Mouse (Mus musculus): ENCODE results near the gene Cfb. TPM values are rescaled to one million over a fixed set of nuclear protein-coding genes. Genes with fewer than 3 reads are reported as not detected.
"Not testable (repeated sequence)": the region's sequence is repeated elsewhere in the genome, so short reads cannot be mapped to it uniquely, and the experiment has no call there.

Cfb gene
- total RNA-seq, 2 experiments from 2014 or later = not detected

DNA sequence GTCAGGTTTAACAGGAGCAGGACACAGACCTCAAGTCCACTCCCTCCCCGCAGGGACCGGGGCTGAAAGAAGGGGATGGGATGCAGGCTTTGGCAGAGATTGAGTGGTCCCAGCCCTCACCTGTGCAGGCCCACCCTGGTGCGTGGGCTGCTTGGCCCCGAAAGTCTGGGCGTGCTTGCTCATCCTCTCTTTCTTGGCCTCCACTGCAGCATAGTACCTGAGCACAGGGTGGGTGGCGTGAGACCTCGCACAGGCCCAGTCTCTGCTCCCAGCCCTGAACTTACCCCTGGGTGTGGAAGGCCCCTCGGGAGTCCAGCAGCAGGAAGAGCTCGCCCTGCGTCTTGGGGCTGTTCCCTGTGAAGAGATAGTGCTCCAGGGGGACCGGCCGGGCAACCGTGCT is 17.4 kb downstream of the Cfb start:
- no peak for ATAC-seq (replicated peaks; ENCODE audit: low FRiP score, low TSS enrichment, poor library complexity, severe bottlenecking)

DNA sequence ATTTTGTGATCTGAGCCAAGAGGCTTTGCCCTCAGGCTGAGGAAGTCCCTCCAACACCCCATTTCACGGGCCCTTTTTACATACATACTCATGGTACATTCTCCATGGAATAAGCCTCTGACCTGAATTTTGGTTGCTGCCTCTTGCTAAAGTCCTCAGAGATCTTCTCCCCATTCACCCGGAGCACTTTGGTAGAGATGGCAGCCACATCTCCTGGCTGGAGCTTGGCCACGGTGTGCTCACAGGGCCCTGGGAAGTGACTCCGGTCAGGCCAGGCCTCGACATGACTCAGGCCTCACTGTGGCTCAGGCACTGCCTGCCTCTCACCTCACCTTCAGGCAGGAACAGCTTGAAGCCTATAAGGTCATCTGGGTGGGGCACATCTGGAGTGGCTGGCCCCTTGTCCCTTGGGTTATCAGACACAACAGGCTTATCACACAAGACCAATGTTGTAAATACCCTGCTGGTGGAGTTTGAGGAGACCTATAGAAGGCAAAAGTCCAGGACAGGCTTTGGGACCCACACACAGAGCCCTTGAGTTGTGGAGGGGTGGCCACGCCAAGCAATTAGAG is 21.5 kb downstream of the Cfb start:
- no peak for ATAC-seq (replicated peaks; ENCODE audit: low FRiP score, low TSS enrichment, poor library complexity, severe bottlenecking)

DNA sequence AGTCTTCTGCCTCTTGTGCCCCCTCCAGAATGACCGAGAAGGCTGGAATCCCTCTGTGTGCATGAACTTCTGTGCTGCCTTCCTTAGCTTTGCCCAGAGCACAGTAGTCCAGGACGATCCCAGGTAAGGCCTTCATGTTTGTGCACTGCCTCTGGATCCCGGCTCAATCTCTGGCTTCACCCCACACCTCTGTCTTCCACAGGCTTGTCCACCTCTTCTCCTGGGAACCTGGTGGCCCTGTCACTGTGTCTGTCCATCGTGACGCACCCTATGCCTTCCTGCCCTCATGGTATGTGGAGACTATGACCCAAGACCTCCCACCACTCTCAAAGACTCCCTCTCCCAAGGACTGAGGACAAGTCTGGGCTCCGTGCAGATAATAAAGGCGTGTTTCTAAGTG is 23.5 kb downstream of the Cfb start:
- no peak for ATAC-seq (replicated peaks; ENCODE audit: low FRiP score, low TSS enrichment, poor library complexity, severe bottlenecking)

DNA sequence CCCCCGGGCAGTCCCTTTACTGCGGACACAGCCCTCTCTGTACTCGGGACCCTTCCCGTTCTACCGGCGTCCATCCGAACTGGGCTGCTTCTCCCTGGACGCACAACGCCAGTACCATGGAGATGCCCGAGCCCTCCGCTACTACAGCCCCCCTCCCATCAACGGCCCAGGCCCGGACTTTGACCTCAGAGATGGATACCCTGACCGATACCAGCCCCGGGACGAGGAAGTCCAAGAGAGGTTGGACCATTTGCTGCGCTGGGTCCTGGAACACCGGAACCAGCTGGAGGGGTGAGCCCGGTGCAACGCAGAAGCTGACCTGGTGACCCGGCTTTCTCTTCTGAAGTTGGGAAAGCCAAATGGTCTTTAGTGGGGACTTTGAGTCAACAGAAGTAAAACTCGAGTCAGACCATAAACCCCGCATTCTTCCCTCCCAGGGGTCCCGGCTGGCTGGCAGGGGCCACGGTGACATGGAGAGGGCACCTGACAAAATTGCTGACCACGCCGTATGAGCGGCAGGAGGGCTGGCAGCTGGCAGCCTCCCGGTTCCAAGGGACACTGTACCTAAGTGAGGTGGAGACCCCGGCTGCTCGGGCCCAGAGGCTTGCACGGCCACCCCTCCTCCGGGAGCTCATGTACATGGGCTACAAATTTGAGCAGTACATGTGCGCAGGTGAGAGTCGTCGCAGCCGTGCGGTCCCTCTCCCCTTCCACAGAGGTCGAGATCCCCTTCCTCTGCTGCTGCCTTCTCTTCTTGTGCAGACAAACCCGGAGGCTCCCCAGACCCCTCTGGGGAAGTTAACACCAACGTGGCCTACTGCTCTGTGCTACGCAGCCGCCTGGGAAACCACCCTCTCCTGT is 24.6 kb downstream of the Cfb start:
- ATAC-seq (replicated peaks; ENCODE audit: low FRiP score, low TSS enrichment, poor library complexity, severe bottlenecking) = no peak

DNA sequence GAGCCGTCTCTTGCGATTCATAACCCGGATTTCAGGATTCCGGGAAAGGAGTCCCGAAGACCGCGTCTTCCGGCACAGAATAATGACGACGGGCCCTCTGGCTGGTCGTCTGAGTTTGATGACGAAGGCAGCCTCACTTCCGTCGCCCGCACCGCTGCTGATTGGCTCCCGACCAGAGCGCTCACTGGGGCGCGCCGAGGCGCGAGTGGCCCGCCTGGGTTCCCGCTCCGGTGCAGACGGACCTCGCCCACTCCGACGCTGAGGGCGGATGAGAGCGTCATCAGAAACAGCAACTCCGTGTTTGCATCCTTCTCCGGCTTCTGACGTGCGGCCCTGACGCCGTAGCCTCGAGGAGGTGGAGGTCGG is 25.5 kb downstream of the Cfb start, which contains the start of the genes Stk19 and Dxo:
Gene Stk19 (minus strand): TSS at position 90 of the 366 bp plus-strand sequence.
Gene Dxo (plus strand): TSS at position 164 of the 366 bp plus-strand sequence.
- ATAC-seq (replicated peaks; ENCODE audit: low FRiP score, low TSS enrichment, poor library complexity, severe bottlenecking) = peak; percentile 96

DNA sequence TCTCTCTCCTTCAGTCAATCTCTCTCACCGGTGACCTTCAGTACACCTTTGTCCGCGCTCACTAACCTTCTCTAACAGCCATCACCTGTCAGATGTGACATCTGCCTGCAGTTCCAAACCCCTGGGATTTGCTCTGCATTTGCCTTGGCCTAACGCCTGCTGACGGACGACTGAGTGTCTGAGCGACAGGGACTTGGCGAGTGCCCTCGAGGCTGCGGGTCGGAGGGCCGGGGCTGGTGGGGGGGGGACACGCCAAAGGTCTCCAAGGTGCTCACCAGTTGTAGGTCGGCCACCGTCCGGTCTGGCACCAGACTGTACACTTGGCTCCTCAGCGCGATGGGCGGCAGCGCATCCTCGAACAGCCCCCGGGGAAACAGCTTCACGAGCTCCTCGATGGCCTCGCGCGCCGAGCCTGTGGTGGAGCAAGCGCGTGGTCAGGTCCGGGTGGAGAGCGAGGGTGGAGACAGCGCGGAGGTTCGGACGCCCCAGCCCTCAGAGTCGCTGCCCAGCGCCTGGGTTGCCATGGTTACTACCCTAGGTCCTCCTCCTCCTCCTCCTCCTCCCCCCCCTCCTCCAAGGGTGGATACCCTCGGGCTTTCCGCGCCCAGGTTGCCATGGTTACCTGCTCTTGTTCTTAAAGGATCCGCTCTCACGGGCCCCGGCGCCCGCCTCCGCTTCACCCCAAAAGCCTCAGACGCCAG is 26.0 kb downstream of the Cfb start:
- ATAC-seq (replicated peaks; ENCODE audit: low FRiP score, low TSS enrichment, poor library complexity, severe bottlenecking) = peak; percentile 60

DNA sequence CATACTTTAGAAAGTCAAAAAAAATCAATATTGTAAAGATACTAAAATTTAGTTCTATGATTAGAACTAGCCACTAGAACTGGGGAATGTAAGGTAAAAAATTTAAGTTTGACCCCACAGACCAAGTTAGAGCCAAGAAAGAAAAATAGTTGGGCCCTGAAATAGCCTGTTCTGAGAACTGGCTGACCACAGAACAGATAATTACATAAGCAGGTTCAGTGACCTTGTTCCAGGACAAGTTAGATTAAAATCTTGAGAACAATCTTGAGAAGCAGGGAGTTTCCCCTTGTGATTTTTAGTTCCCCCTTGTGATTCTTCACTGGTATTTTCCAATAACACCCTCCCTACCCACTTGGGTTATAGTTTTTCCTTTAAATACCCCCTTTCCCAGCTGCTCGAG is 31.5 kb downstream of the Cfb start:
- not testable (repeated sequence) for ATAC-seq (replicated peaks; ENCODE audit: low FRiP score, low TSS enrichment, poor library complexity, severe bottlenecking)

DNA sequence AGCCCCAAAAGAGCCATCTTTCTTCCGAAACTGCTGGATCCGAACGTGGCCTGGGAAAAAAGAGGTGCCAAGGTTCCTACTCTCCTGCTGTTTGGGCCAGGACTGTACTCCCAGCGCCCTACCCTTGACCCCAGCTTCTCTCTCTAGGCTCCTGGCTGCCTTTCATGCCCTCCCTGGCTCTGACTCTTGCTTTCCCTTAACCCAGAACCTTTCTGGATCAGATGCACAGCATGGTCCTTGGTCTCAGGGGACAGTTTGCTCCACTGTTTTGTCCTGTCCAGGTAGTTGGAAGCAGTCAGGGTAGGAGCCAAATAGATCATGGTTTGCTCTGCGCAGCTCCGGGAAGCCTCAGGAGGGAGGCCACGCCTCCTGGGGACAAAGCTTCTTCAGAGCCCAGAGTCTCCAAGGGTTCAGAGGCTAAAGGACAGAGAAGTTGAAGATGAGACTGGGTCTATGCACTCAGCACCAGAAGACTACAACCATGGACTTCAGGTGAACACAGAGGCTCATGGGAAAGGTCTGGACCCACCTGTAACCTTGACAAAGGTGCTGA is 47.4 kb downstream of the Cfb start:
- ATAC-seq (replicated peaks; ENCODE audit: low FRiP score, low TSS enrichment, poor library complexity, severe bottlenecking) = no peak

DNA sequence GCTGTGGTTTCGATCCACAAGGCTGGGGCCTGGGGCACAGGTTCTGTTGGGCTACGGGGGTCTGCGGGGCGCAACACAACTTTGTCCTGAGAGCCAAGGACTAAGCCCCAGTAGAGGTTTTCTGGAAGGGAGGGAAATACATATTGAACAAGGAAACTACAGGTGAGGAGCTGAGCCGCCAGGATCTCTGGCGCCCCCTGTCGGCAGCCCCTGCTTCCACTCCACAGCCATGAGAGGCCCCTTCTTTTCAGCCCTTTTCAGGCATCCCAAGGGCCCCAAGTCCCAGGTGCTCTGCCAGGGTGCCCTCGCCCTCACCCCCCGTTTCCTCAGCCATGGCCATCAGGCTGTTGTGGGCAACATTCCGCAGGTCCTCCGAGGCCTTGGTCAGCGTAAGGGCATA is 48.6 kb downstream of the Cfb start:
- ATAC-seq (replicated peaks; ENCODE audit: low FRiP score, low TSS enrichment, poor library complexity, severe bottlenecking) = not testable (repeated sequence)

DNA sequence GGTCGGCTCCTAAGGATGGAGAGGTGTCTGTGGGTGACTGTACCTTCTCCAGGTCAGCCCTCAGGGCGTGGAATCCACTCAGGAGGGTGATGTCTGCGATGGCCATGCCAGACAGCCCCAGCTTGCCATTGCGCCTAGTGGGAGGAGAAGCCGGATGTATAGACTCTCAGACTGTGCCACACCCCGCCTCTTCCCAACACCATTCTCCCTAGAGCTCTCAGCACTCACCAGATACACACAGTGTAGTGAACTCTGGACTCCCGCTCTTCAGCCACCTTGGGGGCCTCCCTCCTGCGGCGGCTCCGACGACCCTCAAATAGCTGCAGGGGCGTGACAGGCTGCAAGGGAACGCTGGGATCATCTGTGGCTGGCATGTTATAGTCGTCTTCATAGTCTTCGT is 51.0 kb downstream of the Cfb start:
- no peak for ATAC-seq (replicated peaks; ENCODE audit: low FRiP score, low TSS enrichment, poor library complexity, severe bottlenecking)

DNA sequence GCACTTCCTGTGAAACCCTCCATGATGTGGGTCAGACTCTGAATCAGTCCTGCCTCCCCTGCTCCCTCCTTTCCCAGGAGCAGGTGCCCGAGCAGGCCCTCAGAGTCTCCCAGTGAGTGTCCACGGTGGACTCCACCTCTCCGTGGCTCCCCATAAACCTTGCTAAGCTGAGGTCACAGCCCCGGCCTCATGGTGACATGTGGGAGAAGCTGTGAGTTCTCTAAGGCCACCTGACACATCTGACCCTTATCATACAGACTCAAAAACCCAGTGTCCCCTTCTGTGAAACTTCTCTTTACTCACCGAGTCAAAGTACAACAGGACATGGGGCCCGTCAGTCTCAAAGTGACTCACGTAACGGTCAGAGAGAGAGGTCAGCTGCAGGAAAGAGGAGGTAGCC is 51.5 kb downstream of the Cfb start:
- not testable (repeated sequence) for ATAC-seq (replicated peaks; ENCODE audit: low FRiP score, low TSS enrichment, poor library complexity, severe bottlenecking)

DNA sequence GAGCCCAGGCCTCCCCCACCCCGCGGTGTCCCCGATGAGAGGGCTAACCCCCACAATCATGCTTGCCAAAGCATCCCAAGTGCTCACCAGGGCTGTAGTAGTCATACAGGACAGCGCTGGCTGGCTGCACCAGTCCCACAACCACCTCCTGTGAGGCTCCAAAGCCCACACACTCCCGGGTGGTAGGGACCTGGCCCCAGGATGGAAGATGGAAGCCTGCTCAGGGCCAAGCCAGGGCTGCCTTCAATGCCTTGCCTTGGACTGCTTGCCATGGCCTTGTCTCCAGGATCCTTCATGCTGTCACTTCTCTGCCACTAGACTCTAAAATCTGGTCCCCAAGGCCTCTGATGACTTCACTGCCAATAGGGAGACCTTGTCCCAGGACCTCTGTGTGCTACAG is 51.9 kb downstream of the Cfb start:
- ATAC-seq (replicated peaks; ENCODE audit: low FRiP score, low TSS enrichment, poor library complexity, severe bottlenecking) = not testable (repeated sequence)

DNA sequence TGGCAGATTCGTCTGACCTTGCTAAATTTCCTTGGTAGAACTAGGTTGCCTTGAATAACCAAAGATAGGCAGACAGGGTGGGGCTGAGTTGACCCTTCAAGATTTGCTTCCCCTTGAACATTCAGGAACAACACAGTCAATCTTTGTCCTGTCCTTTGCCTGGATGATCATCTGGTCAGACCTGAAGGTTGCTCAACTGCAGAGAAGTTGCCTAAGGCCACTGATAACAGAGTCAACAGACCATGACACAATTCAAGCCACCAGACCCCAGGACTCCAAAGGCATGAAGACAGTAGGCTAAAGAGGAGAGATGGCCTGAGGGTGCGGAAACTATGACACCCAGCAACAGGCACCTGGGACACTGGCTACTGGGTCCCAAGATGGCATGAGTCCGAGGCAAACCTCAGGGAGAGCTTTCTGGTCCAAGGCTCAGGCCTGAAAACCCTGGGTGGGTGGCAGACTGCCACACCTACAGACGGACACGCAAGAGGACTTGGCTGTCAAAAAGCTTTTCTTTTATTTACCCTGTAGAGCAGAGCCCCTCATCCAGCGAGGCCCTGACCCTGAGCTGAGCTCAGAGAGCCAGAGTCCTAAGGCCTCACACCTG is 53.6 kb downstream of the Cfb start:
- ATAC-seq (replicated peaks; ENCODE audit: low FRiP score, low TSS enrichment, poor library complexity, severe bottlenecking) = no peak

DNA sequence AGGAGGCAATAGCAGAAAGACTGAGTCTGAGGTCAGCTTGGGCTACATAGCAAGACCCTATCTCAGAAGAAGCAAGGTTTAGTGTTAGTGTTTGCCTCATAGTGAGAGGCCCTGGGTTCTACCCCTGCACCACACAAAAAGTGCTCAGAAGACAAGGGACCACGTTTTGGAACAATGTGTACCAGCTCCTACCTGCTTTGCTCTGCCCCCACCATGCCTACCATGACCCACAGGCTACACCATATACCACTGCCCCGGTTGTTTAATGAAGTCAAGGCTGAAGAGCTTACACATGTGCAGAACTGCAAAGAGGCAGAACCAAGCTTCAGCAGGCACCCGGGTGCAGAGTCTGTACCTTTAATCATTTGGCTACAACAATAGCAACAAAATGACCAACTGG is 55.1 kb downstream of the Cfb start:
- no peak for ATAC-seq (replicated peaks; ENCODE audit: low FRiP score, low TSS enrichment, poor library complexity, severe bottlenecking)

Other genes starting within 250 kb of the Cfb start
Only the 30 nearest of the 36 such genes appear.
- gene Fkbpl, start 217.8 kb downstream of the Cfb start, total RNA-seq (2014; fragmentation: Nextera tagmentation) = 5.5 TPM in 2 replicates
- gene Fkbpl, start 217.8 kb downstream of the Cfb start, total RNA-seq (2017) = 14.7 and 26.2 TPM in 2 replicates
- gene Atf6b, start 215.4 kb downstream of the Cfb start, total RNA-seq (2014; fragmentation: Nextera tagmentation) = 20.6 and 31.3 TPM in 2 replicates
- gene Atf6b, start 215.4 kb downstream of the Cfb start, total RNA-seq (2017) = 8.7 and 11.5 TPM in 2 replicates
- not detected in 2 replicates for gene Tnxb, start 192.0 kb downstream of the Cfb start, total RNA-seq (2014; fragmentation: Nextera tagmentation)
- not detected in 2 replicates for gene Tnxb, start 192.0 kb downstream of the Cfb start, total RNA-seq (2017)
- gene C4b, start 118.6 kb downstream of the Cfb start, total RNA-seq (2014; fragmentation: Nextera tagmentation) = not detected in 2 replicates
- not detected in 2 replicates for gene C4b, start 118.6 kb downstream of the Cfb start, total RNA-seq (2017)
- not detected in 2 replicates for gene Cyp21a1, start 58.0 kb downstream of the Cfb start, total RNA-seq (2014; fragmentation: Nextera tagmentation)
- not detected in 2 replicates for gene Cyp21a1, start 58.0 kb downstream of the Cfb start, total RNA-seq (2017)
- gene Stk19, start 25.6 kb downstream of the Cfb start, total RNA-seq (2014; fragmentation: Nextera tagmentation) = 26.8 and 48.2 TPM in 2 replicates
- gene Stk19, start 25.6 kb downstream of the Cfb start, total RNA-seq (2017) = 14.8 and 30.6 TPM in 2 replicates
- gene Dxo, start 25.5 kb downstream of the Cfb start, total RNA-seq (2014; fragmentation: Nextera tagmentation) = 60.8 and 63.4 TPM in 2 replicates
- gene Dxo, start 25.5 kb downstream of the Cfb start, total RNA-seq (2017) = 24.4 and 28.1 TPM in 2 replicates
- 57.6 and 64.6 TPM in 2 replicates for gene Skiv2l, start 12.3 kb downstream of the Cfb start, total RNA-seq (2014; fragmentation: Nextera tagmentation)
- 21.0 and 24.2 TPM in 2 replicates for gene Skiv2l, start 12.3 kb downstream of the Cfb start, total RNA-seq (2017)
- gene Nelfe, start 12.1 kb downstream of the Cfb start, total RNA-seq (2014; fragmentation: Nextera tagmentation) = 59.5 and 64.1 TPM in 2 replicates
- 21.0 and 29.6 TPM in 2 replicates for gene Nelfe, start 12.1 kb downstream of the Cfb start, total RNA-seq (2017)
- 8.0 and 9.4 TPM in 2 replicates for gene Zbtb12, start 17.0 kb upstream of the Cfb start, total RNA-seq (2014; fragmentation: Nextera tagmentation)
- gene Zbtb12, start 17.0 kb upstream of the Cfb start, total RNA-seq (2017) = 4.7 and 10.1 TPM in 2 replicates
- not detected in 2 replicates for gene Gm20547, start 19.5 kb upstream of the Cfb start, total RNA-seq (2014; fragmentation: Nextera tagmentation)
- gene Gm20547, start 19.5 kb upstream of the Cfb start, total RNA-seq (2017) = not detected in 2 replicates
- 8.6 TPM in 1 of 2 replicates, not detected in the other for gene C2, start 35.7 kb upstream of the Cfb start, total RNA-seq (2014; fragmentation: Nextera tagmentation)
- gene C2, start 35.7 kb upstream of the Cfb start, total RNA-seq (2017) = 5.7 and 7.4 TPM in 2 replicates
- gene Ehmt2, start 36.0 kb upstream of the Cfb start, total RNA-seq (2014; fragmentation: Nextera tagmentation) = 86.2 and 86.5 TPM in 2 replicates
- 72.7 and 83.8 TPM in 2 replicates for gene Ehmt2, start 36.0 kb upstream of the Cfb start, total RNA-seq (2017)
- not detected in 2 replicates for gene Slc44a4, start 51.9 kb upstream of the Cfb start, total RNA-seq (2014; fragmentation: Nextera tagmentation)
- not detected in 2 replicates for gene Slc44a4, start 51.9 kb upstream of the Cfb start, total RNA-seq (2017)
- 5.2 and 7.0 TPM in 2 replicates for gene Neu1, start 68.7 kb upstream of the Cfb start, total RNA-seq (2014; fragmentation: Nextera tagmentation)
- gene Neu1, start 68.7 kb upstream of the Cfb start, total RNA-seq (2017) = 3.7 and 5.4 TPM in 2 replicates
- gene Hspa1b, start 96.7 kb upstream of the Cfb start, total RNA-seq (2014; fragmentation: Nextera tagmentation) = 13.6 and 28.5 TPM in 2 replicates
- 62.5 and 83.5 TPM in 2 replicates for gene Hspa1b, start 96.7 kb upstream of the Cfb start, total RNA-seq (2017)
- gene Gm20481, start 107.4 kb upstream of the Cfb start, total RNA-seq (2014; fragmentation: Nextera tagmentation) = not detected in 2 replicates
- not detected in 2 replicates for gene Gm20481, start 107.4 kb upstream of the Cfb start, total RNA-seq (2017)
- gene Hspa1a, start 109.6 kb upstream of the Cfb start, total RNA-seq (2014; fragmentation: Nextera tagmentation) = 6.5 and 10.1 TPM in 2 replicates
- gene Hspa1a, start 109.6 kb upstream of the Cfb start, total RNA-seq (2017) = 30.2 and 43.3 TPM in 2 replicates
- not detected in 2 replicates for gene Hspa1l, start 110.2 kb upstream of the Cfb start, total RNA-seq (2014; fragmentation: Nextera tagmentation)
- not detected in 2 replicates for gene Hspa1l, start 110.2 kb upstream of the Cfb start, total RNA-seq (2017)
- 269 and 281 TPM in 2 replicates for gene Lsm2, start 119.3 kb upstream of the Cfb start, total RNA-seq (2014; fragmentation: Nextera tagmentation)
- 34.8 and 79.7 TPM in 2 replicates for gene Lsm2, start 119.3 kb upstream of the Cfb start, total RNA-seq (2017)
- 137 and 213 TPM in 2 replicates for gene Vars, start 138.5 kb upstream of the Cfb start, total RNA-seq (2014; fragmentation: Nextera tagmentation)
- 226 and 342 TPM in 2 replicates for gene Vars, start 138.5 kb upstream of the Cfb start, total RNA-seq (2017)
- 0.31 and 0.54 TPM in 2 replicates for gene Vwa7, start 154.1 kb upstream of the Cfb start, total RNA-seq (2014; fragmentation: Nextera tagmentation)
- gene Vwa7, start 154.1 kb upstream of the Cfb start, total RNA-seq (2017) = 0.15 and 0.19 TPM in 2 replicates
- gene Sapcd1, start 165.5 kb upstream of the Cfb start, total RNA-seq (2014; fragmentation: Nextera tagmentation) = 9.4 and 14.7 TPM in 2 replicates
- gene Sapcd1, start 165.5 kb upstream of the Cfb start, total RNA-seq (2017) = 4.2 TPM in 1 of 2 replicates, not detected in the other
- gene Msh5, start 184.2 kb upstream of the Cfb start, total RNA-seq (2014; fragmentation: Nextera tagmentation) = 10.0 and 10.6 TPM in 2 replicates
- gene Msh5, start 184.2 kb upstream of the Cfb start, total RNA-seq (2017) = 2.4 and 3.1 TPM in 2 replicates
- 126 and 137 TPM in 2 replicates for gene Clic1, start 187.4 kb upstream of the Cfb start, total RNA-seq (2014; fragmentation: Nextera tagmentation)
- 137 and 183 TPM in 2 replicates for gene Clic1, start 187.4 kb upstream of the Cfb start, total RNA-seq (2017)
- gene Ddah2, start 196.5 kb upstream of the Cfb start, total RNA-seq (2014; fragmentation: Nextera tagmentation) = 2.7 and 7.6 TPM in 2 replicates
- gene Ddah2, start 196.5 kb upstream of the Cfb start, total RNA-seq (2017) = 4.6 and 21.4 TPM in 2 replicates
- not detected in 2 replicates for gene Ly6g6c, start 202.9 kb upstream of the Cfb start, total RNA-seq (2014; fragmentation: Nextera tagmentation)
- not detected in 2 replicates for gene Ly6g6c, start 202.9 kb upstream of the Cfb start, total RNA-seq (2017)
- gene Mpig6b, start 203.7 kb upstream of the Cfb start, total RNA-seq (2014; fragmentation: Nextera tagmentation) = 0.32 TPM in 1 of 2 replicates, not detected in the other
- gene Mpig6b, start 203.7 kb upstream of the Cfb start, total RNA-seq (2017) = not detected in 2 replicates
- gene Ly6g6e, start 214.4 kb upstream of the Cfb start, total RNA-seq (2014; fragmentation: Nextera tagmentation) = not detected in 2 replicates
- not detected in 2 replicates for gene Ly6g6e, start 214.4 kb upstream of the Cfb start, total RNA-seq (2017)
- not detected in 2 replicates for gene Ly6g6d, start 215.5 kb upstream of the Cfb start, total RNA-seq (2014; fragmentation: Nextera tagmentation)
- gene Ly6g6d, start 215.5 kb upstream of the Cfb start, total RNA-seq (2017) = not detected in 2 replicates